Mouse (Mus musculus) forebrain, embryonic 16.5 days (tissue): ENCODE results near the gene Camkk1. TPM values are rescaled to one million over a fixed set of nuclear protein-coding genes. Genes with fewer than 3 reads are reported as not detected.

Experiments
- ATAC-seq: fragments of 200-750 bp; cut with Nextera tagmentation; 2 replicates; pipeline ENCODE4 v1.8.0; 2017; ENCODE audit warnings: mild to moderate bottlenecking, moderate library complexity
- H3K27ac ChIP-seq: fragments of 300-500 bp; sonication (generic); 2 replicates; pipeline ENCODE4 v1.5.1; 2014; ENCODE audit warnings: low read length, control low read depth
- H3K27me3 ChIP-seq: fragments of 300-500 bp; sonication (generic); replicated peaks from 2 replicates; pipeline ENCODE4 v1.6.1; 2014; ENCODE audit warnings: low read length; ENCODE audit not compliant: control insufficient read depth, insufficient read depth
- H3K36me3 ChIP-seq: fragments of 300-500 bp; sonication (generic); 2 replicates; pipeline ENCODE4 v1.6.1; 2014; ENCODE audit not compliant: control insufficient read depth, insufficient read depth
- H3K4me1 ChIP-seq: fragments of 300-500 bp; sonication (generic); replicated peaks from 2 replicates; pipeline ENCODE4 v1.6.1; 2014; ENCODE audit warnings: low read length; ENCODE audit not compliant: control insufficient read depth, insufficient read depth
- H3K4me2 ChIP-seq: fragments of 300-500 bp; sonication (generic); 2 replicates; pipeline ENCODE4 v1.6.1; 2014; ENCODE audit warnings: mild to moderate bottlenecking, low read length, control low read depth
- H3K4me3 ChIP-seq: fragments of 300-500 bp; sonication (generic); replicated peaks from 2 replicates; pipeline ENCODE4 v1.5.1; 2014; ENCODE audit warnings: mild to moderate bottlenecking, low read length, control low read depth
- H3K9ac ChIP-seq: fragments of 300-500 bp; sonication (generic); replicated peaks from 2 replicates; pipeline ENCODE4 v1.6.1; 2014; ENCODE audit warnings: low read depth, low read length, control low read depth
- H3K9me3 ChIP-seq: fragments of 300-500 bp; sonication (generic); 2 replicates; pipeline ENCODE4 v1.6.1; 2016; ENCODE audit warnings: low read length; ENCODE audit not compliant: control insufficient read depth
- WGBS: fragments of 180-500 bp; shearing (Covaris S2); extraction: QIAGEN DNeasy Blood & Tissue Kit; methylation state at CpG from one replicate; pipeline ENCODE4 v1.1.7; 2014; 5-methylcytosine and 5-hydroxymethylcytosine counted together
- polyA plus RNA-seq: library from polyadenylated mRNA; unstranded; fragments of >200 nt; fragmentation: Nextera tagmentation; extraction: Ambion mirVana; gene quantifications from 2 replicates; pipeline ENCODE4 v1.2.1, GENCODE M21; 2015

Gene Camkk1
- polyA plus RNA-seq, 1 experiment from 2014 or later, result 27.7 TPM

DNA sequence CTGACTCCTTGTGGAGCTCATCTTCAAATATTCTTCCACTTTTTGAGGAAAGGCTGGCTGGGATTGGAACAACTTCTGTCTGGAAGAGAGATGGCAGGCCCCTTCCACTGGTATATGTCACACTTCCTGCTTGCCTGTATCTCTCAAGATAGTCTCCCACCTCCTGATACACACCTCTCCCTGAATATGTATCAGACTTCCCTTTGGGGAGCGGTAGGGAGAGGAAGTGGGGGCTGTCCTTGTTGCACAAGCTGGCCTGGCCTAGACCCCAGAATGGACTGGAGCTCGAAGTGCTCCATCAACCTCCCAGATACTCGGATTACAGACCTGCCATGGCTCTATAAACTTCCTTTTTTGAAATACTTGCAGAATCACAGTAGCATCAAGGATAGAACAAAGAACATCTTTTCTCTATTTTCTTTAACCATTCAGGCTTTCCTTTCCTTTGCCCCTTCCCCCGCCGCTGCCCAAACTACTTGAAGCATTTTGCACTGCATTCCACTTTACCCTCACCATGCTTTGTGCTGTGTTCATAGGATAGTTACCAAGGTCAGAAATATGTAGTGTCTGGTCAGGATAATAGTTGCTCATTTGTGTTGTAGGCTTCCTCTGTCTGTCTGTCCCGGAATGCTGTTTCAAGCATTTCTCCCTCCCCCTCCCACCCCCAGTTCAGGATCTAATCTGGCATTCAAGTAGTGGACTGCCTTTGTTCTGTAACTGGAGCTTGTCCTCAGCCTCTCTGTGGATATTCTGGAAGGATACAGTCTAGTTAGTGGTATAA is 69.1 kb downstream of the Camkk1 start:
- 48% methylated on average over 6 of the region's 6 CpGs for WGBS
- no peak for ATAC-seq
- H3K4me1 ChIP-seq, result peaks cover 5% of the 10 kb centered on the region; the same call in 1 of the 2 replicates
- no peak overlapping the region for H3K4me2 ChIP-seq
- no peaks in the 10 kb centered on the region for H3K27me3 ChIP-seq
- H3K36me3 ChIP-seq, result no peaks in the 10 kb centered on the region
- H3K4me3 ChIP-seq, result no peak overlapping the region
- H3K9ac ChIP-seq, result no peak overlapping the region
- H3K9me3 ChIP-seq, result no peaks in the 10 kb centered on the region
- H3K27ac ChIP-seq, result no peak overlapping the region

DNA sequence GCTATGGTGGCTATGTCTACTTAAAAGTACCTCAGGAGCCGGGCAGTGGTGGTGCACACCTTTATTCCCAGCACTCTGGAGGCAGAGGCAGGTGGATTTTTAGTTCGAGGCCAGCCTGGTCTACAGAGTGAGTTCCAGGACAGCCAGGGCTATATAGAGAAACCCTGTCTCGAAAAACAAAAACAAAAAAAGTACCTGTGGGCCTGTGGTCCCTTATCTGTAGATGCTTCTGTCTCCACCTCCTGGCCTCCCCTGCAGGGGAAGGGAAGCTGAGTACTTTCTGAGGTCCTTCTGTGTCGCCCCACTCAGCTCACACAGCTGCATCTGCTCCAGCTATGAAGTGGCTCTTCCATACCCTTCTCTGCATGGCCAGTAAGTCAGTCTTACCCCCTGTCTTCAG is 71.5 kb downstream of the Camkk1 start, which contains the start of gene Itgae:
Gene Itgae, plus strand, starts transcription at position 301 of the 400 bp plus-strand sequence.
- no peak for ATAC-seq
- no peaks in the 10 kb centered on the region for H3K9me3 ChIP-seq
- no peak within 1 kb of the TSS for H3K4me2 ChIP-seq
- H3K27me3 ChIP-seq, result no peaks in the 10 kb centered on the region
- 88% methylated on average over 4 of the region's 4 CpGs for WGBS
- H3K4me1 ChIP-seq, result peaks cover under 1% of the 10 kb centered on the region; the same call in 1 of the 2 replicates
- H3K9ac ChIP-seq, result no peak within 1 kb of the TSS
- H3K4me3 ChIP-seq, result no peak within 1 kb of the TSS
- H3K36me3 ChIP-seq, result no peaks in the 10 kb centered on the region
- H3K27ac ChIP-seq, result no peak within 1 kb of the TSS

DNA sequence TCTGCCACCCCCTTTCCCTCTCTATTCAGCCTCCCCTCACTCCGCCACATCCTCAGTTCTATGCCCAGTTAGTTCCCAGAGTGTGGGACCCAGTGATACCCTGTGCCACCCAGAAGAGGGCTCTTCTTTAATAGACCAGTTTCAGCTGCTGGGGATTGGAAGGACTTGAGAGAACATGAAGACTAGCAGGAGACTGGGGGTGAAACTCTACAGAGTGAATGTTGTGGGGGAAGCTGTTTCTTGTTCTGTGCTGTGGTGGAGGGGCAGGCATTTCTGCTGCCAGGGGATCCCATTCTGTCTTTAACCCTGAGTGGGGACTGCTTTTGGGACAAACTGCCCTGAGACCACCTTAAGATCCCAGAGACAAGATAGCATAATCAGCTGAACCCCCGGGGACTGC is 72.0 kb downstream of the Camkk1 start:
- 90% methylated on average over 2 of the region's 2 CpGs for WGBS

More for the DNA sequence above, 72.0 kb downstream of the Camkk1 start:
- Histone ChIP-seq H3K27ac (no peak overlapping the region), H3K27me3 (no peaks in the 10 kb centered on the region), H3K9me3 (no peaks in the 10 kb centered on the region), H3K4me3 (no peak overlapping the region), H3K36me3 (no peaks in the 10 kb centered on the region), H3K4me1 (no peaks in the 10 kb centered on the region), H3K4me2 (no peak overlapping the region), H3K9ac (no peak overlapping the region)
- ATAC-seq, result no peak

Other genes with a start within 250 kb of the Camkk1 start
- 7.6 and 7.8 TPM in 2 replicates for gene Cyb5d2, start 222.9 kb upstream of the Camkk1 start, polyA plus RNA-seq
- gene Zzef1, start 222.8 kb upstream of the Camkk1 start, polyA plus RNA-seq, result 13.6 and 17.0 TPM in 2 replicates
- gene Atp2a3, start 57.8 kb upstream of the Camkk1 start, polyA plus RNA-seq, result 0.94 and 0.96 TPM in 2 replicates
- 0.26 and 0.42 TPM in 2 replicates for gene P2rx1, start 19.9 kb upstream of the Camkk1 start, polyA plus RNA-seq
- gene Ncbp3, start 28.8 kb downstream of the Camkk1 start, polyA plus RNA-seq, result 9.6 and 11.1 TPM in 2 replicates
- gene Itgae, start 71.6 kb downstream of the Camkk1 start, polyA plus RNA-seq, result 0.14 and 0.22 TPM in 2 replicates
- gene Haspin, start 119.3 kb downstream of the Camkk1 start, polyA plus RNA-seq, result 5.8 and 6.3 TPM in 2 replicates
- 1.1 and 1.3 TPM in 2 replicates for gene P2rx5, start 141.4 kb downstream of the Camkk1 start, polyA plus RNA-seq
- 119 and 127 TPM in 2 replicates for gene Emc6, start 158.0 kb downstream of the Camkk1 start, polyA plus RNA-seq
- gene Tax1bp3, start 158.1 kb downstream of the Camkk1 start, polyA plus RNA-seq, result 166 and 182 TPM in 2 replicates
- 20.6 and 21.5 TPM in 2 replicates for gene Ctns, start 180.0 kb downstream of the Camkk1 start, polyA plus RNA-seq
- 1.3 and 1.8 TPM in 2 replicates for gene Shpk, start 180.5 kb downstream of the Camkk1 start, polyA plus RNA-seq
- not detected in 2 replicates for gene Trpv1, start 215.3 kb downstream of the Camkk1 start, polyA plus RNA-seq
- gene Trpv3, start 248.4 kb downstream of the Camkk1 start, polyA plus RNA-seq, result 0.06 TPM in 1 of 2 replicates, not detected in the other